Mouse (Mus musculus): Measurements from ENCODE around the gene Zfp207.

- no peak for TF ChIP-seq CTCF (IDR thresholded peaks at IDR 0.05; ENCODE audit: control insufficient read depth, insufficient read depth, insufficient read length)
- TF ChIP-seq USF1 (IDR thresholded peaks at IDR 0.05; ENCODE audit: low read depth): no peak
- no peak for TF ChIP-seq MAX (IDR thresholded peaks at IDR 0.05)
Measured at GRCm38 (mm10) chr11:80446916-80447315, 63.8 kb downstream of the Zfp207 start.
